In the genomic region with DNA sequence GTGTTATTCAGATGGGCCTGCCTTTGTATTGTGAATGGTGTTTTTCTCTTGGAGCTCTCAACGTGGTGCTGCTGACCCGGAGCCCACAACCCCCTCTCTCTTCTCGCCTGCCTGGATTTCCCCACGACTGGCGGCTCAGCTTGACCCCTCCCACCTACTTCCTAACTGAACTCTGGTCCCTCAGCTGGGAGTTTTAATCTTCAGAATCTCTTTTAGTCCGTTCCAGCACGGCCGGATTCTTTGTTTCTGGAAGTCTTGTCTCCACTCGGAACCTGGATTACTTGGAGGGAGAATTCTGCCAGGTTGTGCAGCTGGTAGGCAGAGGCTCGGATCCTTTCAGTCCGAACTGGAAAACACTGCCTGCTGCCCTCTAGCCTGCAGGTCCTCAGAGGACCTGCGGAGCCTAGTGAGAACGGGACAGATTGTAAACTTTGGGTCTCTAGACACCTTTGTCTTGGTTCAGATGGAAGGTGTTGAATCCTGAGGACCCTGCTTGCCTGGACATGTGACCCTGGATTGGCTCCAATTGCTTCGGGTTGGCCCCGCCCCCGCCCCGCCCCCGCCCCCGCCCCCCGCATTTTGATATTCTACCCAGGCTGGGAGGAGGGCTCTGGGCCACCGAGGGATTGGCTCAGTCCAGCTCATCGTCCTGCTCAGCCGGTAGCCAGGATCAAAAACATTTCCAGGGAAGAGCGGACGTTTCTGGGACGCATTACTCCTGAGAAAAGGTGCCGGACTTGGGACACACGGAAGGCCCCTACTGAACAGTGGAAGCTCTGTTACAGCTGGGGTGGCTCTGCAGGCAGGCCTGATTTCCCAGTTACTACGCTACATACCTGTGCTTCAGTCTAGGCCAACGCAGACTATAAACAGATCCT, we compare ENCODE assay signal across 8 mouse cellular contexts. TPM values are rescaled to one million over a fixed set of nuclear protein-coding genes. Genes with fewer than 3 reads are reported as not detected.
DNase-seq lines count a peak whose midpoint lies in the region; ATAC-seq and TF ChIP-seq lines count a peak whose summit lies in the region.

TSS of gene Cyp4f17 (plus strand) at position 200 of the 878 bp plus-strand sequence.

- peak within 1 kb of the TSS; percentile 24; the same call in 1 of the 2 replicates for H3K9ac ChIP-seq in liver, embryonic 14.5 days (replicated peaks)

- peak within 1 kb of the TSS; percentile 53 to 77 for H3K4me3 ChIP-seq in liver, embryonic 14.5 days (ENCODE audit: insufficient read depth in 1 of 2, low read depth in 2 of 2, low read length in 2 of 2)

- DNase-seq in layer of hippocampus, postnatal 10 days (ENCODE audit: low spot score in 2 of 2): peak; percentile 35 to 36
- DNase-seq in layer of hippocampus, adult 11-12 months (ENCODE audit: low spot score): no peak
- DNase-seq in brain, embryonic 14.5 days (ENCODE audit: low read depth): peak; percentile 80
- peak; percentile 44 for DNase-seq in gastrocnemius, postnatal 14 days
- DNase-seq in induced T-regulatory cell, adult 2 months (ENCODE audit: low read depth): peak; percentile 49
- DNase-seq in liver, embryonic 14.5 days (ENCODE audit: low read depth in 3 of 3, low spot score in 3 of 3): no peak
- DNase-seq in neural tube, embryonic 10.5 days (ENCODE audit: extremely low spot score, low spot score): peak; percentile 88
- DNase-seq in T-cell, adult 2 months (ENCODE audit: low spot score): no peak

- intact Hi-C loops in gastrocnemius, postnatal 14 days (cut with DNase I; ENCODE audit: low total_unique reads): no loop called here

- no peaks in the 10 kb centered on the region for H3K9me3 ChIP-seq in liver, embryonic 14.5 days (ENCODE audit: control insufficient read depth, low read length)

- H3K4me1 ChIP-seq in liver, embryonic 14.5 days (replicated peaks; ENCODE audit: control insufficient read depth in 2 of 2, insufficient read depth in 2 of 2, low read length in 1 of 2): peaks cover 0 to 2% of the 10 kb centered on the region in 2 experiments; a peak in 2 of 4 replicates

- H3K27ac ChIP-seq in liver, embryonic 14.5 days: no peak within 1 kb of the TSS

- no peaks in the 10 kb centered on the region for H3K27me3 ChIP-seq in liver, embryonic 14.5 days (ENCODE audit: control insufficient read depth, insufficient read depth, low read length)

- peak within 1 kb of the TSS; percentile 67 for H3K4me2 ChIP-seq in liver, embryonic 14.5 days (ENCODE audit: low read depth)

- peak; percentile 60; the same call in 1 of the 2 replicates for ATAC-seq in liver, embryonic 14.5 days (ENCODE audit: insufficient read depth)

- peak; percentile 31; the same call in 1 of the 2 replicates for TF ChIP-seq POLR2A in brain, embryonic 14.5 days (IDR thresholded peaks at IDR 0.05; ENCODE audit: borderline replicate concordance, extremely low read depth, insufficient read depth, insufficient read length, poor library complexity, severe bottlenecking)

- no peak for TF ChIP-seq CTCF in brain, embryonic 14.5 days (IDR thresholded peaks at IDR 0.05; ENCODE audit: borderline replicate concordance, extremely low read depth, insufficient read depth, insufficient read length)
- TF ChIP-seq CTCF in liver, embryonic 14.5 days (IDR thresholded peaks at IDR 0.05; ENCODE audit: low read depth): no peak

- WGBS in liver, embryonic 14.5 days (ENCODE audit: insufficient replicate concordance): 2% methylated on average over 28 of the region's 30 CpGs

- no peak for TF ChIP-seq EP300 in liver, embryonic 14.5 days (IDR thresholded peaks at IDR 0.05; ENCODE audit: low read depth)

- H3K36me3 ChIP-seq in liver, embryonic 14.5 days (replicated peaks; ENCODE audit: control insufficient read depth, insufficient read depth, low read depth): no peaks in the 10 kb centered on the region

RNA-seq across cellular contexts. Expression of gene Cyp4f17, which starts in this region (rescaled TPM):
- 1 to 10 TPM; 4.9 TPM for total RNA-seq in layer of hippocampus, postnatal 10 days (2021)
- polyA plus RNA-seq in brain, embryonic 14.5 days (2012; rRNA removed): 13.4 and 14.5 TPM in 2 replicates
- total RNA-seq in gastrocnemius, postnatal 14 days (2021): 1 to 10 TPM in 1 of 2 experiments, under 1 TPM in 1; 0.90 to 1.3 TPM
- polyA plus RNA-seq in liver, embryonic 14.5 days (2012; rRNA removed): 0.34 and 0.48 TPM in 2 replicates
- polyA plus RNA-seq in liver, embryonic 14.5 days (2014; fragmentation: Nextera tagmentation; extraction: Ambion mirVana): 0.34 and 0.36 TPM in 2 replicates

Comparison
In these comparisons a context has a peak if more than half of its experiments do, and no peak if none do; other contexts are left out.
1. DNase-seq: peak in layer of hippocampus, postnatal 10 days (2 of 2), brain, embryonic 14.5 days (single experiment), gastrocnemius, postnatal 14 days (single experiment), induced T-regulatory cell, adult 2 months (single experiment) and neural tube, embryonic 10.5 days (single experiment); none in layer of hippocampus, adult 11-12 months (single experiment), liver, embryonic 14.5 days (0 of 3) and T-cell, adult 2 months (single experiment).
2. Peak in ATAC-seq, H3K4me3 ChIP-seq, H3K9ac ChIP-seq and H3K4me2 ChIP-seq in liver, embryonic 14.5 days; RNA of the gene not detected or under 1 TPM.